Mouse (Mus musculus) bone marrow, adult 2 months (tissue): ENCODE data around the gene Krtap5-2.

Experiments used
- CTCF ChIP-seq: fragments of 200-500 bp; IDR thresholded peaks from 2 replicates; pipeline ENCODE4 v1.5.1; 2011; ENCODE audit warnings: low read length, control low read depth; ENCODE audit not compliant: control insufficient read depth, insufficient read depth
- POLR2A ChIP-seq: fragments of 200-500 bp; IDR thresholded peaks from 2 replicates; pipeline ENCODE4 v1.6.1; 2011; ENCODE audit warnings: low read depth, mild to moderate bottlenecking, control low read depth, low read length, borderline replicate concordance; ENCODE audit not compliant: control insufficient read depth

DNA sequence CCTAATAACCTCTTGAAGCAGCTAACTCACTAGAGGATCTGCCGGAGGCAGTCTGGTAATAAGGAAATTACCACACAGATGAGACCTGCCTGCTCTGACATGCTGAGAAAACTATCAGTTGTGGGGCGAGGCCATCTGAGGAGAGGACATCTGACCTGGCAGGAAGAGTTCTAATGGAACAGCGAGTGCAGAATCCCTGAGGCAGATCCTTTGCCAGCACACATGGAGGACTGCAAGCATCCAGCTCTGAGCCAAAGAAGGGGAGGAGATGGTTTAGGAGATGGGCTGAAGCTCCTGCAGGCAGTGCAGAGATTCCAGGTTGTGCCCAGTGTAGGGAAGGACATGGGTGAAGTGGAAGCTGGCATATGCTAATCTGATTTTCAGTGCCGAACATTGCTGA lies 23.6 kb downstream of the Krtap5-2 start:
- TF ChIP-seq CTCF (no peak), POLR2A (no peak)
